Mouse (Mus musculus) cerebellum, adult 9-10 months (tissue): Measurements from ENCODE around the gene Immp2l.

Experiments used
- DNase-seq: peaks from one replicate; pipeline ENCODE4 v3.0.0; 2022

Gene Immp2l

GRCm38 (mm10) chr12:41050945-41051344 is 27.1 kb downstream of the Immp2l start:
- no peak for DNase-seq

- no peak for DNase-seq
These were observed 29.0 kb downstream of the Immp2l start for GRCm38 (mm10) chr12:41052897-41053296.

- DNase-seq = peak; percentile 79
These were observed 30.3 kb downstream of the Immp2l start for GRCm38 (mm10) chr12:41054006-41054791.

GRCm38 (mm10) chr12:41055941-41056340 is 32.1 kb downstream of the Immp2l start:
- DNase-seq = no peak

- no peak for DNase-seq
These were observed 39.4 kb downstream of the Immp2l start for GRCm38 (mm10) chr12:41063281-41063680.

- no peak for DNase-seq
These were observed 58.0 kb downstream of the Immp2l start for GRCm38 (mm10) chr12:41081843-41082242.

- DNase-seq = no peak
These were observed 60.6 kb downstream of the Immp2l start for GRCm38 (mm10) chr12:41084370-41085089.

- DNase-seq = no peak
These were observed 66.1 kb downstream of the Immp2l start for GRCm38 (mm10) chr12:41089931-41090366.

- DNase-seq = no peak
These were observed 66.9 kb downstream of the Immp2l start for GRCm38 (mm10) chr12:41090771-41091170.

GRCm38 (mm10) chr12:41091316-41091715 is 67.4 kb downstream of the Immp2l start:
- no peak for DNase-seq

- DNase-seq = no peak
These were observed 72.2 kb downstream of the Immp2l start for GRCm38 (mm10) chr12:41096045-41096444.

GRCm38 (mm10) chr12:41097406-41097805 is 73.5 kb downstream of the Immp2l start:
- no peak for DNase-seq

GRCm38 (mm10) chr12:41109011-41109410 is 85.1 kb downstream of the Immp2l start:
- DNase-seq = no peak

GRCm38 (mm10) chr12:41111456-41111855 is 87.6 kb downstream of the Immp2l start:
- DNase-seq = peak; percentile 57

GRCm38 (mm10) chr12:41112137-41112536 is 88.2 kb downstream of the Immp2l start:
- no peak for DNase-seq

GRCm38 (mm10) chr12:41118358-41118757 is 94.5 kb downstream of the Immp2l start:
- no peak for DNase-seq

GRCm38 (mm10) chr12:41119657-41120056 is 95.8 kb downstream of the Immp2l start:
- no peak for DNase-seq

- no peak for DNase-seq
These were observed 99.3 kb downstream of the Immp2l start for GRCm38 (mm10) chr12:41123207-41123606.

GRCm38 (mm10) chr12:41134885-41135284 is 111.0 kb downstream of the Immp2l start:
- no peak for DNase-seq

GRCm38 (mm10) chr12:41159543-41159942 is 135.7 kb downstream of the Immp2l start:
- no peak for DNase-seq

GRCm38 (mm10) chr12:41167802-41168201 is 143.9 kb downstream of the Immp2l start:
- no peak for DNase-seq

- DNase-seq = no peak
These were observed 146.2 kb downstream of the Immp2l start for GRCm38 (mm10) chr12:41170051-41170450.

GRCm38 (mm10) chr12:41182856-41183255 is 159.0 kb downstream of the Immp2l start:
- DNase-seq = no peak

- no peak for DNase-seq
These were observed 161.2 kb downstream of the Immp2l start for GRCm38 (mm10) chr12:41185060-41185459.
